Mouse (Mus musculus) liver, embryonic 13.5 days (tissue): ENCODE measurements around the gene Kansl1l. TPM values are rescaled to one million over a fixed set of nuclear protein-coding genes. Genes with fewer than 3 reads are reported as not detected.

ENCODE experiments used
- ATAC-seq: fragments of 200-750 bp; cut with Nextera tagmentation; 2 replicates; pipeline ENCODE4 v1.8.0; 2017; ENCODE audit warnings: low read depth, mild to moderate bottlenecking, moderate number of reproducible peaks, moderate library complexity
- DNase-seq: peaks from one replicate; pipeline ENCODE4 v3.0.0; 2022
- H3K27ac ChIP-seq: fragments of 300-500 bp; sonication (generic); 2 replicates; pipeline ENCODE4 v1.5.1; 2015; ENCODE audit warnings: moderate library complexity, mild to moderate bottlenecking, inconsistent platforms
- H3K27me3 ChIP-seq: fragments of 300-500 bp; sonication (generic); 2 replicates; pipeline ENCODE4 v1.6.1; 2015; ENCODE audit warnings: mild to moderate bottlenecking, inconsistent platforms
- H3K36me3 ChIP-seq: fragments of 300-500 bp; sonication (generic); 2 replicates; pipeline ENCODE4 v1.6.1; 2015; ENCODE audit warnings: mild to moderate bottlenecking, inconsistent platforms
- H3K4me1 ChIP-seq: fragments of 300-500 bp; sonication (generic); replicated peaks from 2 replicates; pipeline ENCODE4 v1.6.1; 2015; ENCODE audit warnings: inconsistent platforms
- H3K4me2 ChIP-seq: fragments of 300-500 bp; sonication (generic); 2 replicates; pipeline ENCODE4 v1.6.1; 2015; ENCODE audit warnings: inconsistent platforms, mild to moderate bottlenecking, moderate library complexity
- H3K4me3 ChIP-seq: fragments of 300-500 bp; sonication (generic); replicated peaks from 2 replicates; pipeline ENCODE4 v1.5.1; 2015; ENCODE audit warnings: mild to moderate bottlenecking, inconsistent platforms
- H3K9ac ChIP-seq: fragments of 300-500 bp; sonication (generic); 2 replicates; pipeline ENCODE4 v1.6.1; 2015; ENCODE audit warnings: mild to moderate bottlenecking, inconsistent platforms
- H3K9me3 ChIP-seq: fragments of 300-500 bp; sonication (generic); replicated peaks from 2 replicates; pipeline ENCODE4 v1.6.1; 2016; ENCODE audit warnings: inconsistent platforms
- WGBS: fragments of 180-500 bp; shearing (Covaris S2); methylation state at CpG from one replicate; pipeline ENCODE4 v1.1.7; 2015; ENCODE audit not compliant: insufficient replicate concordance; 5-methylcytosine and 5-hydroxymethylcytosine counted together
- polyA plus RNA-seq: library from polyadenylated mRNA; unstranded; fragments of >200 nt; fragmentation: Nextera tagmentation; extraction: Ambion mirVana; gene quantifications from 2 replicates; pipeline ENCODE4 v1.2.1, GENCODE M21; 2015

The Kansl1l gene
- polyA plus RNA-seq: 2.3 and 3.5 TPM in 2 replicates

- Histone ChIP-seq H3K9me3 (no peaks in the 10 kb centered on the region), H3K4me3 (peak within 1 kb of the TSS; percentile 88), H3K9ac (peak within 1 kb of the TSS; percentile 92), H3K27ac (peak within 1 kb of the TSS; percentile 97), H3K4me1 (peaks cover 18% of the 10 kb centered on the region), H3K4me2 (peak within 1 kb of the TSS; percentile 95), H3K36me3 (no peaks in the 10 kb centered on the region), H3K27me3 (no peaks in the 10 kb centered on the region)
- DNase-seq (peak; percentile 89), ATAC-seq (peak; percentile 90)
- under 1% methylated on average over 26 of the region's 56 CpGs for WGBS
These were observed at the start of gene Kansl1l for GRCm38 (mm10) chr1:66817453-66817839. Kansl1l (minus strand) TSS chr1:66817562.

GRCm38 (mm10) chr1:66865633-66866032, 48.3 kb upstream of the Kansl1l start:
- H3K9ac ChIP-seq: no peak overlapping the region
- no peak overlapping the region for H3K4me2 ChIP-seq
- H3K27me3 ChIP-seq: no peaks in the 10 kb centered on the region
- H3K4me1 ChIP-seq: peaks cover 20% of the 10 kb centered on the region
- 72% methylated on average over 4 of the region's 4 CpGs for WGBS
- H3K9me3 ChIP-seq: no peaks in the 10 kb centered on the region
- H3K27ac ChIP-seq: no peak overlapping the region
- DNase-seq (no peak), ATAC-seq (no peak)
- no peak overlapping the region for H3K4me3 ChIP-seq
- no peaks in the 10 kb centered on the region for H3K36me3 ChIP-seq

- H3K36me3 ChIP-seq: peaks cover 2% of the 10 kb centered on the region; the same call in 1 of the 2 replicates
- no peaks in the 10 kb centered on the region for H3K27me3 ChIP-seq
- WGBS: 4% methylated on average over 9 of the region's 9 CpGs
- peak overlapping the region; percentile 90; the same call in 1 of the 2 replicates for H3K9ac ChIP-seq
- no peak overlapping the region for H3K27ac ChIP-seq
- peak overlapping the region; percentile 89 for H3K4me3 ChIP-seq
- H3K4me2 ChIP-seq: peak overlapping the region; percentile 87
- DNase-seq (no peak), ATAC-seq (no peak)
- H3K9me3 ChIP-seq: no peaks in the 10 kb centered on the region
- peaks cover 20% of the 10 kb centered on the region for H3K4me1 ChIP-seq
These were observed 46.6 kb upstream of the Kansl1l start for GRCm38 (mm10) chr1:66863741-66864495.

GRCm38 (mm10) chr1:66862712-66863511, 45.5 kb upstream of the Kansl1l start, which contains the start of gene Acadl:
Acadl (minus strand) TSS chr1:66863277.
- Histone ChIP-seq H3K4me3 (peak within 1 kb of the TSS; percentile 89), H3K27me3 (no peaks in the 10 kb centered on the region), H3K36me3 (peaks cover 10% of the 10 kb centered on the region; the same call in 1 of the 2 replicates), H3K9me3 (no peaks in the 10 kb centered on the region), H3K27ac (peak within 1 kb of the TSS; percentile 92), H3K4me2 (peak within 1 kb of the TSS; percentile 87), H3K4me1 (peaks cover 20% of the 10 kb centered on the region), H3K9ac (peak within 1 kb of the TSS; percentile 90)
- ATAC-seq (peak; percentile 96), DNase-seq (peak; percentile 60)
- WGBS: under 1% methylated on average over 85 of the region's 85 CpGs

GRCm38 (mm10) chr1:66861764-66862672, 44.7 kb upstream of the Kansl1l start:
- Histone ChIP-seq H3K4me3 (peak overlapping the region; percentile 89), H3K36me3 (peaks cover 18% of the 10 kb centered on the region), H3K9me3 (no peaks in the 10 kb centered on the region), H3K4me1 (peaks cover 20% of the 10 kb centered on the region), H3K4me2 (peak overlapping the region; percentile 87), H3K27me3 (no peaks in the 10 kb centered on the region), H3K9ac (peak overlapping the region; percentile 90), H3K27ac (peak overlapping the region; percentile 92)
- no peak for ATAC-seq
- no peak for DNase-seq
- WGBS: 40% methylated on average over 14 of the region's 14 CpGs

- Histone ChIP-seq H3K9ac (no peak overlapping the region), H3K27ac (no peak overlapping the region), H3K9me3 (0 out of 2 replicates have a peak, but pooled peaks cover 6% of the 10 kb centered on the region), H3K4me1 (no peaks in the 10 kb centered on the region), H3K27me3 (no peaks in the 10 kb centered on the region), H3K4me2 (no peak overlapping the region), H3K36me3 (peaks cover 70% of the 10 kb centered on the region), H3K4me3 (no peak overlapping the region)
- WGBS: 75% methylated on average over 4 of the region's 4 CpGs
- ATAC-seq: no peak
- no peak for DNase-seq
These were observed 30.1 kb upstream of the Kansl1l start for GRCm38 (mm10) chr1:66847506-66847905.

GRCm38 (mm10) chr1:66845690-66846318, 28.4 kb upstream of the Kansl1l start:
- Histone ChIP-seq H3K9me3 (0 out of 2 replicates have a peak, but pooled peaks cover 6% of the 10 kb centered on the region), H3K4me2 (no peak overlapping the region), H3K4me3 (no peak overlapping the region), H3K27ac (no peak overlapping the region), H3K4me1 (no peaks in the 10 kb centered on the region), H3K27me3 (no peaks in the 10 kb centered on the region), H3K36me3 (peaks cover 67% of the 10 kb centered on the region), H3K9ac (no peak overlapping the region)
- DNase-seq (no peak), ATAC-seq (no peak)
- 53% methylated on average over 5 of the region's 5 CpGs for WGBS

GRCm38 (mm10) chr1:66841938-66842337, 24.6 kb upstream of the Kansl1l start:
- Histone ChIP-seq H3K4me2 (no peak overlapping the region), H3K27ac (no peak overlapping the region), H3K36me3 (peaks cover 40% of the 10 kb centered on the region), H3K27me3 (no peaks in the 10 kb centered on the region), H3K4me3 (no peak overlapping the region), H3K9me3 (no peaks in the 10 kb centered on the region), H3K4me1 (no peaks in the 10 kb centered on the region; the same call in 1 of the 2 replicates), H3K9ac (no peak overlapping the region)
- DNase-seq (no peak), ATAC-seq (no peak)
- WGBS: 77% methylated on average over 10 of the region's 10 CpGs

- DNase-seq (no peak), ATAC-seq (no peak)
- no peak overlapping the region for H3K4me3 ChIP-seq
- no peaks in the 10 kb centered on the region for H3K9me3 ChIP-seq
- H3K27ac ChIP-seq: no peak overlapping the region
- 65% methylated on average over 6 of the region's 6 CpGs for WGBS
- H3K4me1 ChIP-seq: no peaks in the 10 kb centered on the region; the same call in 1 of the 2 replicates
- H3K27me3 ChIP-seq: no peaks in the 10 kb centered on the region
- H3K4me2 ChIP-seq: no peak overlapping the region
- H3K36me3 ChIP-seq: peaks cover 38% of the 10 kb centered on the region
- H3K9ac ChIP-seq: no peak overlapping the region
These were observed 24.1 kb upstream of the Kansl1l start for GRCm38 (mm10) chr1:66841510-66841909.

GRCm38 (mm10) chr1:66839755-66840438, 22.5 kb upstream of the Kansl1l start:
- Histone ChIP-seq H3K4me3 (no peak overlapping the region), H3K9ac (no peak overlapping the region), H3K9me3 (no peaks in the 10 kb centered on the region), H3K4me1 (no peaks in the 10 kb centered on the region; the same call in 1 of the 2 replicates), H3K27ac (no peak overlapping the region), H3K4me2 (no peak overlapping the region), H3K36me3 (peaks cover 31% of the 10 kb centered on the region), H3K27me3 (no peaks in the 10 kb centered on the region)
- WGBS: 65% methylated on average over 7 of the region's 7 CpGs
- ATAC-seq (no peak), DNase-seq (no peak)
